Mouse (Mus musculus): Measurements from ENCODE around the gene Sirpa. TPM values are rescaled to one million over a fixed set of nuclear protein-coding genes. Genes with fewer than 3 reads are reported as not detected.
A peak's percentile ranks its signal among the peaks of the same experiment; 100 is the strongest.

Sirpa gene
- total RNA-seq, 2 experiments from 2014 or later, result 5.9 to 6.5 TPM

GRCm38 (mm10) chr2:129581826-129582225, 10.8 kb upstream of the Sirpa start:
- intact Hi-C loops (cut with DNase I), result no loop called here
- no peak for DNase-seq

DNA sequence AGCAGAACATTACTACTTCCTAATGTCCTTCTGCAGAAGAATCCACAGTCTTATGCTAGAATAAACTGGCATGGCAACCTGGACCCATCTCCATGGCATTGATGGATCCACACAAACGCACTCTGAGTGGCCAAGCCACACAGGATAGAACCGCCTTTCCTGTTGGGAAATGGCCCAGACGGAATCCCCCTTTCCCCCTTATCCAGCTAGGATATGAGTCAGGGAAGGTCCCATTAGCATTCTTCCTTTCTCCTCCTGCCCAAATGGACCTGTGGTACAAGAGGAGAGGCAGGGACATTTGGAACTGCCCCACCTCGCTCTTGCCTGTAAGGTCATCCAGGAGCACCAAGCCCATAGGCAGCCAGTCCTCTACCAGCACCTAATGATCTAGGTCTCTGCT, 10.4 kb upstream of the Sirpa start:
- intact Hi-C loops (cut with DNase I), result no loop called here
- DNase-seq, result no peak

GRCm38 (mm10) chr2:129584905-129585304, 7.7 kb upstream of the Sirpa start:
- no peak for DNase-seq
- intact Hi-C loops (cut with DNase I), result no loop called here

GRCm38 (mm10) chr2:129585904-129586514, 6.6 kb upstream of the Sirpa start:
- intact Hi-C loops (cut with DNase I), result no loop called here
- DNase-seq, result no peak

- no peak for DNase-seq
- intact Hi-C loops (cut with DNase I), result no loop called here
These were observed 5.4 kb upstream of the Sirpa start for GRCm38 (mm10) chr2:129587241-129587640.

DNA sequence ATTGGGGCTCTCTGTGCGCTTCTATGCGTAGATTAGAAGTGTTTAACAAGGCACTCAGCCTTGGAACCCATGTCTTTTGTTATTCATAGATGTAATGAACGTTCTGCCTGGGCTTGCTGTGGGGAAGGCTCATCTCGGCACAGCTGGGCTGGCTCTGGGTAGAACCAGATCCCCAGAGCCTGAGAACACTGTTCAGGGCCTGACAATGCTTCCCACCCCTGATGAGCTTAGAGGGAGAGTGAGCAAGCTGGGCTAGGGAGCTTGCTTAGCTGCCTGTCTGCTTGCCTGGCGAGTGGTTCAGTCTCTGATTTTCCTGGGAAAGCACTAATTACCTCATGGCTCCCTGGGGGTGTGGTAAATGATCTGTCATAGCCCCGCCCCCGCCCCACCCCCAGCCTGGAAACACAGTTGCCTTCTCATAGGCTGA, 4.8 kb upstream of the Sirpa start:
- intact Hi-C loops (cut with DNase I), result no loop called here
- DNase-seq, result no peak

- intact Hi-C loops (cut with DNase I), result loop anchor here (5.0 kb wide), 1 partner anchor 90 kb away; no protein-coding TSS in a partner anchor
- DNase-seq, result no peak
These were observed 738 bp upstream of the Sirpa start for GRCm38 (mm10) chr2:129591897-129592296.

DNA sequence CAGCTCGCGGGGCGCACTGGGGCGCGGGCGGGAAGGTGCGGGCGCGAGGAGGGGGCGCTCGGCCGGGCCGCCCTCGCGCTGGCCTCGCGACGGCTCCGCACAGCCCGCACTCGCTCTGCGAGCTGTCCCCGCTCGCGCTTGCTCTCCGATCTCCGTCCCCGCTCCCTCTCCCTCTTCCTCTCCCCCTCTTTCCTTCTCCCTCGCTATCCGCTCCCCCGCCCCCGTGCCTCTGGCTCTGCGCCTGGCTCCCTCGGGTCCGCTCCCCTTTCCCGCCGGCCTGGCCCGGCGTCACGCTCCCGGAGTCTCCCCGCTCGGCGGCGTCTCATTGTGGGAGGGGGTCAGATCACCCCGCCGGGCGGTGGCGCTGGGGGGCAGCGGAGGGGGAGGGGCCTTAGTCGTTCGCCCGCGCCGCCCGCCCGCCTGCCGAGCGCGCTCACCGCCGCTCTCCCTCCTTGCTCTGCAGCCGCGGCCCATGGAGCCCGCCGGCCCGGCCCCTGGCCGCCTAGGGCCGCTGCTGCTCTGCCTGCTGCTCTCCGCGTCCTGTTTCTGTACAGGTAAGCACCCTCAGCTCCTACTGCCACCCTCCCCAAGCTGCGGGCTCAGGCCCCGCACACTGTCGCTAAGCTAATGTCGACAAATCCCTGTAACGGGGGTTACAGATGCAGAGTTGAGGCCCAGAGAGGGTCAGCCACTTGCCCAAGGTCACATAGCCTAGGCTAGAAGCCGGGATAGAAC, 673 bp downstream of the Sirpa start:
- DNase-seq, result peak; percentile 75 to 77
- intact Hi-C loops (cut with DNase I), result loop anchor here (5.0 kb wide), 1 partner anchor 91 kb away; no protein-coding TSS in a partner anchor

- intact Hi-C loops (cut with DNase I), result loop anchor here (5.0 kb wide), 1 partner anchor 92 kb away; no protein-coding TSS in a partner anchor
- no peak for DNase-seq
These were observed 1.3 kb downstream of the Sirpa start for GRCm38 (mm10) chr2:129593876-129594421.

DNA sequence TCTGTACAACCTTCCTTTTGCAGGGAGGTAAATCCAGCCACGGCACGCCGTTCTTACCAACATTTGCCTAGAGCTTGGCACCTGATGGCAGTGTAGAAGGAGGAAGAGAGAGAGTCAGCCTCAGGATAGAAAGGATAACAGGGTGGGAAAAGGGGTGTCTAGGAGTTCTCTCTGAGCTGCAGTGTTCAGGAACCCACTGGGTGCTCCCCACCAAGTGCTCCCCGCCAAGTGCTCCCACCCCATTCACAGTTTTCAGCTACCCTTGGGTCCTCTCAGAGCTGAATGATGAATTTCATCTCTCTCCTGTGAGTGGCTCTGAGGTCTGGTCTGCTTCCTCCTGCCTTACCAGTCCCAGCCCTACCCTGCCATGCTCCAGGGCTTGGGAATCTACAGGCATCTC, 1.9 kb downstream of the Sirpa start:
- intact Hi-C loops (cut with DNase I), result loop anchor here (5.0 kb wide), 1 partner anchor 92 kb away; no protein-coding TSS in a partner anchor
- no peak for DNase-seq

DNA sequence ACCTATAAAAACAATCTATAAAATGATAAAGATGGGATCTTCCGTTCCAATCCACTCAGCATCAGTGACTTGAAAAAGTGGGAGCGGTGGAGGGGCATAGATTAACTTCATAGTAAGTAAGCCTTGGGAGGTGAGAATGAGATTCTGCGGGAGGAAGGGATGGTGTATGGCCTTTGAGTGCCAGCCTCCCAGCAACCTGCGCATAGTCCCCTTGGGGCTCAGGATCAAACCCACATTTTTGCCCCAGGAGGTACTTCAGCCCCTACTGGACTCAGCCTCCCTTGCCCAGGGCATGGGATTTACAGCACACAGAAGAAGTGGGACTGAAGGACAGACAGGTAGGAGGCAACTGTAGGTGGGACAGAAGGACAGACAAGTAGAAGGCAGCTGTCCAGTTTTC, 2.6 kb downstream of the Sirpa start:
- no peak for DNase-seq
- intact Hi-C loops (cut with DNase I), result no loop called here

DNA sequence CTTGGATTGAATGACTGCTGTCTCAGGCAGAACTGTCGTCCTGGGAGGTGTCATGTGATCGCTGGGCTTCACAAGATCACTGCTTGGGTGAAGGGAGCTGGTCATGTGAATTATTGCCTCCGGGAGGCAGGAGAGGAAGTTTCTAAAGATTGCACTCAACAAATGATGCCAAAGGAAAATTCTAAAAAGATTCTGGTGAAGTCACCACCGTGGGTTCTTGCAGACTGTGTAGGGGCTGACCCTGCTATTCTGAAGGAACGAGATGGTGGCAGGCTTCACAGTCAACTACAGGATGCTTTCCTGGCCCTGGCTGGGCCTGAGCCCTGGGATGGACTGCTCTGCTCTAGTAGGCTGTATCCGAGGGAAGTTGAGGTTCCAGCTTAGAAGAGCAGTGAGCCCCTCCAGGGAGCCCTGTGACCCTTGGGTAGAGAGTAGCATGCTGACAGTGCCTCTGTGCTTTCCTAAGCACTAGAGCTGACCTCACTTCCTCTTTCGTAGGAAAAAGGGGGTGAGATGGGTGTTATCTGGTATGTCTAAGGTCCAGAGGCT, 3.1 kb downstream of the Sirpa start:
- intact Hi-C loops (cut with DNase I), result no loop called here
- no peak for DNase-seq

DNA sequence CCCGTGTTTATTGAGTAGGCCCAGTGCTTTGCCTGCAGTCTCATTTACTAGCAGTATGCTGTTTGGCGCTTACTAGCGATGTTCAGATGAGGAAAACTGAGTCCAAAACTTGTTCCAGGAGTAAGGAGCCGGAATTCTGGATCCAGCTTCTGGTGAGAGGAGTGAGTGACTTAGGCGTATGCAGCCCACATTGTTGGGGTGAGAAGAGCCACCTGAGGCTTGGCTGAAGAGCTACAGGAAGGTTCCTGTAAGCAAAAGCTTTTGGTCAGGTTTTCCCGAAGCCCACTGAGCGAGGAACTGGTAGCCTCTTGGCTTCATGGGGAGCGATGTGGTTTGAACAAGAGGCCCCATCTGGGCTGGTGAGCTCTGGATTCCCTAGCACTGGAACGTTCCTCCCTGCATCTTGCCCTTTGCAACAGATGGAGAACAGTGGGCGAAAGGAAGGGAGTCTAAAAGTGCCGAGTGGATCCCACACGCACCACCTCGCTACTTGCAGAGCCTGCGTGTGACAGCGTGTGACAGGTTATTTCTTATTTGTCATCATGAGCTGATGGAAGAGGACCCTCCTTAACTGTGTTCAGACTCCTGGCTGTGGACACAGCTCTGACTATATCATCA, 4.0 kb downstream of the Sirpa start:
- intact Hi-C loops (cut with DNase I), result no loop called here
- DNase-seq, result no peak

- DNase-seq, result no peak
- intact Hi-C loops (cut with DNase I), result no loop called here
These were observed 4.9 kb downstream of the Sirpa start for GRCm38 (mm10) chr2:129597581-129597980.

DNA sequence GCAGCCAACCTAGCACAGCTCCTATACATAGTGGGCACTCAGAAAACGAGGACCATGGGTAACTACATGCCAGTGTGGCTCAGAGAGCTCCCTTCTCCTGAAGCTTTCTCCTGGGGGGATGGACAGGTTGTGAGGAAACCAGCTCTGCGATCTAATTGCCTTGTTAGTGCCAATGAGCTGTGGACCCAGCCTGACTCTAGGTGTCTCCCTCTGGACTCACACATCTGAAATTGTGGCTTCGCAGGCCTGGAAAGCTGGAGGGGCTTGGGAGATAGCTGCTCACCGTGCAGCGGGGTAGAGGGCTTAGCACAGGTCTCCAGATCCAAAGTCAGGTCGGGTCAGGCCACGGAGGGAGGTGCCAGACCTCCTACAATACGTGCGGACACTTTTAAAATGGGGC, 5.5 kb downstream of the Sirpa start:
- intact Hi-C loops (cut with DNase I), result no loop called here
- DNase-seq, result no peak

DNA sequence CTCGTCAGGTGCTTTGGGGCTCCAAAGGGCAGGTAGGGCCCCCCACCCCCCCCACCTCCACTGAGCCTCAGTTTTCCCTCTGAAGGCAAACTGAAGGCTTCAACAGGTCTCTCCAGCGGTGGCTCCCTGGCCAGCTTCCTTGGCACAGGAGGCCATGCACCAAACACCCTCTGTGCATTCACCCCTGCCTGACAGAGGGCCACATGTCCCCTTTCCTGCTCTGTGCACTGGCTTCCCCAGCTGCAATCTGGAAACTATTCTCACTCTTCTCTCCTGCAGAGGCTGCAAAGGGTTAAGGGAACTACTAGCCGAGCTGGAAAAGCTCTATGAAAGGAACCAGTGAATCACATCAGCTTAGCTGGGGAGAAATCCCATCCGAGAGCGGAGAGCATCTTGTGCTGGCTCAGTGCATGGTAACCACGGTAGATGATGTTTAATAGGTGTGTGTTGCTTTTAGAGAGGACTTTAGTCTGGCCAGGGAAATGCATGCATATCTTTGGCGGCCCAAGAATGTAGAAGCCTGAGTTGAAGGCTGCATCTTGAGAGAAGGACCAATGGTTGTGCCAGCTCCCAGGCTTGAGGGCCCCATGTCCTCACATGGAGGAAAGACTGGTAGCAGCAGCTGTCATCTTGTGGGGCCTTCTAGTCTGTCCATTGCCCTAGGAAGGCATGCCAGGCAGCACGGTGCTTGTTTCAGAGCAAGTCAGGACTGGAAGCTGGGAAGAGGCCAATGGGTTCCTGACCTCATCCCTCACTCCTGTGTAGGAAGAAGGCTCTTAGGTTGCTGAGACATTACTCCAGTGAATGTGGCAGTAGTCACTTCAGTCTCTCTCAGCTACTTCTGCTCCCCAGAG, 6.8 kb downstream of the Sirpa start:
- intact Hi-C loops (cut with DNase I), result no loop called here
- DNase-seq, result no peak

DNA sequence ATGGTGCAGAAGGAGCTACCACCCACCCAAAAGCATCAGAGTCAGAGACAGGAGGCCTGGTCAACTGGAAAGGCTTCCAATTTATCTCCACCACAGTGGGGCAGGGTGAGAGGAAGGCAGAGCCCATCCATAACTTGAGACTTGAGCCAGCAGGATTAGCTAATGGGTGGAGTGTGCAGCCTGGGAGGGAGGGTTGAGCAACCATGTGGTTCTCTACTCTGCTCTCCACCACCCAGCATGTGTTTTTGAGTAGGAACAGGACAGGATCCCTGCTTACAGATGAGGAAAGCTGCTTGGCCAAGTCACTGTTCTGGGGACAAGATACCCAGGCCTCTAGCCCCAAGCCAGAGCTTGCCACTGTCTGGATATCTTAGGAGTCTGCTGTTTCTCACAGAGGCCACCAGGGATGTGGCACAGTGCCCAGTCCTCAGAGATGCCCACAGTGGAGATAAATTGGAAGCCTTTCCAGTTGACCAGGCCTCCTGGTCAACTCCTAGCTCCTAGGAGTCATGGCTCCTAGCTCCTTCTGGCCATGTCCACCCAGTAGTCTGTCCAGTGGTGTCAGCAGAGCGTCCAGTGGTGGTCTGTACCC, 8.5 kb downstream of the Sirpa start:
- DNase-seq, result no peak
- intact Hi-C loops (cut with DNase I), result no loop called here

- intact Hi-C loops (cut with DNase I), result no loop called here
- DNase-seq, result no peak
These were observed 9.4 kb downstream of the Sirpa start for GRCm38 (mm10) chr2:129601894-129602663.

GRCm38 (mm10) chr2:129602856-129603255, 10.2 kb downstream of the Sirpa start:
- DNase-seq, result no peak
- intact Hi-C loops (cut with DNase I), result no loop called here
